Comparison of ENCODE assay signal across 10 mouse cellular contexts in the genomic region with DNA sequence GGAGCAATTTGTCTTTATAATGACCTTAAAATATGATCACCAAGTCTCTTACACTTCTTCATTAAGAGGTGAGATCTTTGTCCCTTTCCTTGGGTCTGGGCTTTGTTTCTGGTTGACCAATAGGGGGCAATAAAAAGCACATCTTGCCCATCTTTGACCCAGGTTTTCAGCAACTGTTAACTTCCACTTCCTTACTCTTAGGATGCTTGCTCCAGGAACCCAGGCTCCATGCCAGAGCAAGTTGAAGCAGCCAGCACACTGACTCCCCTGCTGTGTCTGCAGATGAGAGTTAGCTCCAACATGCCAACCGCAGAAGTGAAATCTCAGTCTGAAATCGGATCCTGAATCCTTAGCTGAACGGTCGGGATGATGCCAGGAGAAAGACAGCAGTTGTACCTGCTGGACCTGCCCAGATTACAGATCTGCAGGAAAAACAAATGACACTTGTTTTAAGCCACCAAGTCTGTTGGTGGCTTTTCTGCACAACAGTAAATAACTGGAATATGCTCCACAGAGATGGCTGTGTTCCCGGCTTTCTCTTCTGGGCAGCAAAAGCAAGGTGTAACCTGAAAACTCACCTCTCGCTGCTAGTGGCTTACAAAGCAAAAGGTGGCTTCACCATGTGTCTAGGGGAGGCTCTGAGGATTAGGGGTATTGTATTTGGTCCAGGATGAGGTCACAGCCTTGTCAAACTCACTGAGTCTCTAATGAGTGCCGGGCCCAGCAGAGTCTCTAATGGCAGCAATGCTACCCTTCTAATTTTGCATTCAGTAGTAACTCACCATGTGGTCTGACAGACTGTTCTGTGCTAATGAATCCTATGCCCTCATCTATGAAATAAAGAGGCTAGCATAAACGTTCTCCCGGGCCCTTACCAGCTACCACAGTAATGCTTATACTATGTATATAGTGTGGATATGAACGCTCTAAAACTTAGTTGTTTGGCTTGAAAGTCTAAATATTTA.
DNase-seq lines count a peak whose midpoint lies in the region; ATAC-seq lines count a peak whose summit lies in the region.
"Had no signal": no experiment of that assay in that cellular context is flagged by ENCODE, and none has a peak within 500 bp of the region (broad histone marks: within the 10 kb centered on the region; RNA-seq: fewer than 3 reads in every experiment).

No protein-coding gene starts in this region.

- 0 out of 2 replicates have a peak overlapping the region, but pooled peaks have one; percentile 2 for H3K4me2 ChIP-seq in forebrain, embryonic 14.5 days (ENCODE audit: low read length)

- no peak overlapping the region for H3K9ac ChIP-seq in forebrain, embryonic 14.5 days (ENCODE audit: low read length)

- no peak for DNase-seq in frontal cortex, postnatal 14 days (ENCODE audit: low spot score in 2 of 2)
- peak; percentile 20 for DNase-seq in 3T3-L1 (ENCODE audit: low read depth, low spot score)
- peak; percentile 48 for DNase-seq in cerebellum, adult 11 months
- peak; percentile 83 for DNase-seq in forebrain, embryonic 14.5 days (ENCODE audit: low spot score)
- DNase-seq in testis, postnatal 10 days (ENCODE audit: low spot score) = no peak
- DNase-seq in kidney, adult 8-10 months = no peak
- DNase-seq: adrenal gland, adult 8-10 months; lung, adult 2 months had no signal

- WGBS in forebrain, embryonic 14.5 days = 35% methylated on average over 10 of the region's 10 CpGs

- H3K27ac ChIP-seq in forebrain, embryonic 14.5 days (ENCODE audit: low read depth, low read length) = peak overlapping the region; percentile 76

- no peaks in the 10 kb centered on the region for H3K9me3 ChIP-seq in forebrain, embryonic 14.5 days (replicated peaks; ENCODE audit: control insufficient read depth, low read length)

- H3K4me1 ChIP-seq in forebrain, embryonic 14.5 days (ENCODE audit: control insufficient read depth, insufficient read depth, low read length) = peaks cover 12% of the 10 kb centered on the region; the same call in 1 of the 2 replicates

- H3K27me3 ChIP-seq in forebrain, embryonic 14.5 days (replicated peaks; ENCODE audit: control insufficient read depth, insufficient read depth, low read length) = no peaks in the 10 kb centered on the region

- H3K36me3 ChIP-seq in forebrain, embryonic 14.5 days (ENCODE audit: control insufficient read depth, insufficient read depth, low read length) = no peaks in the 10 kb centered on the region

- peak; percentile 82 for ATAC-seq in frontal cortex, adult (ENCODE audit: low TSS enrichment)
- ATAC-seq in forebrain, embryonic 14.5 days = peak; percentile 93
- no peak for ATAC-seq in granulocyte monocyte progenitor cell, adult 5-6 weeks (replicated peaks; ENCODE audit: poor library complexity, severe bottlenecking)

- H3K4me3 ChIP-seq in forebrain, embryonic 14.5 days (ENCODE audit: low read depth, low read length) = no peak overlapping the region

Comparison
In these comparisons a context has a peak if more than half of its experiments do, and no peak if none do; other contexts are left out.
1. DNase-seq: peak in 3T3-L1 (single experiment), cerebellum, adult 11 months (single experiment) and forebrain, embryonic 14.5 days (single experiment); none in frontal cortex, postnatal 14 days (0 of 2), testis, postnatal 10 days (single experiment) and kidney, adult 8-10 months (0 of 2).